Mouse (Mus musculus) kidney, adult 2 months (tissue): ENCODE measurements around the gene Atg2b.

Experiments used
- CTCF ChIP-seq: fragments of 200-500 bp; conservative IDR thresholded peaks from 2 replicates; pipeline ENCODE4 v1.5.1; 2011; ENCODE audit warnings: low read depth, mild to moderate bottlenecking, control low read depth, low read length, moderate library complexity, mixed read lengths; ENCODE audit not compliant: insufficient read depth, insufficient read length
- POLR2A ChIP-seq: fragments of 200-500 bp; IDR thresholded peaks from one replicate; pipeline ENCODE4 v1.6.1; 2011; ENCODE audit warnings: low read depth, low read length, control low read depth

DNA sequence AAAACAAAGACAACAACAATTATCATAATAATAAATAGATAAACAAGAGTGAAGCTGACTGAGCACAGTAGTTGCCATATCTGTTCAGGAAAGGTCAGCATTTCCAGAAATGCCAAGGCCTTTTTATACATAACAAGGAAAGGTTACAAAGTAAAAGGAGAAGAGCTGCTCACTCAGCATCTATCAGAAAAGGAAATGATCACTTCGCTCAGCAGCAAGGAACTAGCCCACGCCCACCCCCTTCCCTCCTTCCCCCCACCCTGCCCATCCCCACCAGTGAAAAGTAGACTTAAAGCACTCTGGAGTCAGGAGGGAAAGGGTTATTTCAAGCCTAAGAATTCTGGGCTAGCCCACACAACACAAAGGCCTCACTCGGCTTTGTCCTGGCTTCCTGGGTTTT, 35.2 kb upstream of the Atg2b start:
- TF ChIP-seq POLR2A, result no peak
- TF ChIP-seq CTCF, result no peak
